Mouse (Mus musculus) hindbrain, embryonic 14.5 days (tissue): ENCODE measurements around the gene Usp9x. TPM values are rescaled to one million over a fixed set of nuclear protein-coding genes. Genes with fewer than 3 reads are reported as not detected.

Source experiments
- polyA plus RNA-seq: library from polyadenylated mRNA; unstranded; fragments of >200 nt; fragmentation: Nextera tagmentation; extraction: Ambion mirVana; gene quantifications from 2 replicates; pipeline ENCODE4 v1.2.1, GENCODE M21; 2014

The Usp9x gene
- polyA plus RNA-seq, 1 experiment from 2014 or later, result 91.4 TPM

Other genes with a start within 250 kb of the Usp9x start
- gene Ddx3x, start 209.5 kb downstream of the Usp9x start, polyA plus RNA-seq, result 113 and 117 TPM in 2 replicates